Mouse (Mus musculus) embryonic facial prominence, embryonic 15.5 days (tissue): ENCODE measurements at regions not wholly inside any gene's neighbourhood (a gene's known extent, or its start where the extent isn't known, plus 50 kb on each side); places are given as distances from the start of the nearest gene placed in this dataset.

Source experiments
- ATAC-seq: fragments of 200-750 bp; cut with Nextera tagmentation; 2 replicates; pipeline ENCODE4 v1.8.0; 2017; ENCODE audit warnings: low read depth, moderate TSS enrichment; ENCODE audit not compliant: insufficient number of reproducible peaks, low FRiP score, low TSS enrichment
- H3K27ac ChIP-seq: fragments of 300-500 bp; sonication (generic); replicated peaks from 2 replicates; pipeline ENCODE4 v1.5.1; 2015; ENCODE audit warnings: mild to moderate bottlenecking, inconsistent platforms
- H3K27me3 ChIP-seq: fragments of 300-500 bp; sonication (generic); 2 replicates; pipeline ENCODE4 v1.6.1; 2015; ENCODE audit warnings: inconsistent platforms
- H3K36me3 ChIP-seq: fragments of 300-500 bp; sonication (generic); 2 replicates; pipeline ENCODE4 v1.6.1; 2015; ENCODE audit warnings: mild to moderate bottlenecking, inconsistent platforms
- H3K4me1 ChIP-seq: fragments of 300-500 bp; sonication (generic); 2 replicates; pipeline ENCODE4 v1.6.1; 2015; ENCODE audit warnings: inconsistent platforms
- H3K4me2 ChIP-seq: fragments of 300-500 bp; sonication (generic); replicated peaks from 2 replicates; pipeline ENCODE4 v1.6.1; 2015; ENCODE audit warnings: mild to moderate bottlenecking, inconsistent platforms
- H3K4me3 ChIP-seq: fragments of 300-500 bp; sonication (generic); replicated peaks from 2 replicates; pipeline ENCODE4 v1.5.1; 2015; ENCODE audit warnings: mild to moderate bottlenecking, inconsistent platforms
- H3K9ac ChIP-seq: fragments of 300-500 bp; sonication (generic); 2 replicates; pipeline ENCODE4 v1.6.1; 2015; ENCODE audit warnings: inconsistent platforms
- H3K9me3 ChIP-seq: fragments of 300-500 bp; sonication (generic); replicated peaks from 2 replicates; pipeline ENCODE4 v1.6.1; 2016; ENCODE audit warnings: inconsistent platforms
- WGBS: fragments of 180-500 bp; shearing (Covaris S2); methylation state at CpG from one replicate; pipeline ENCODE4 v1.1.7; 2015; 5-methylcytosine and 5-hydroxymethylcytosine counted together

GRCm38 (mm10) chr1:35720063-35720462, 348.1 kb upstream of the Hs6st1 start:
- H3K4me1 ChIP-seq: no peaks in the 10 kb centered on the region
- WGBS: 86% methylated on average over 3 of the region's 3 CpGs
- H3K9ac ChIP-seq: no peak overlapping the region
- H3K36me3 ChIP-seq: no peaks in the 10 kb centered on the region
- ATAC-seq: no peak
- no peaks in the 10 kb centered on the region for H3K27me3 ChIP-seq
- no peak overlapping the region for H3K4me2 ChIP-seq
- H3K4me3 ChIP-seq: no peak overlapping the region
- H3K9me3 ChIP-seq: no peaks in the 10 kb centered on the region
- no peak overlapping the region for H3K27ac ChIP-seq

DNA sequence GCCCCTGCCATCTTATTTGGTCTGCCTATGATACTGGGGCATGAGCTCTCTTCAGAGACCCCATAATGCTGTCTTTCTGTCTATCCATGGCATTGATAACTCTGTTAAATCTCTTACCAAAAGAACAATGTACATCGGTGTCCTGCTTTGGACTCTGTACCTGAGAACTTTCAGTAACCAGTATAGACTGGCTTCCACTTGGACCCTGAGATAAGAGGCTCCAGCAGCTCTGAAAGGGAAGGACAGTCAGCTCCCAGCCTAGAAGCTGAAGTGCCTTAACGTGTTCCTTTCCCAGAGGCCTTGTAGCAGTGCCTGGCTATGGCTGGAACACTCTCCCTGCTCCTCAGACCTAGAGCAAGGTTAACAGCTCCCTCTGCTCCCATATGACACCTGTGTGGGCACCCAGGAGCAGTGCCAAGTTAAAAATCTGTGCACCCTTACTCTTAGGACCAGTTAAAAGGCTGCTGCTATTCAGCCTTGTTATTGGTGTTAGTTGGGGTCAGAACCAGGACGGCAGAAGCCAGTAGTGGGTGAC, 343.8 kb upstream of the Hs6st1 start:
- no peak for ATAC-seq

DNA sequence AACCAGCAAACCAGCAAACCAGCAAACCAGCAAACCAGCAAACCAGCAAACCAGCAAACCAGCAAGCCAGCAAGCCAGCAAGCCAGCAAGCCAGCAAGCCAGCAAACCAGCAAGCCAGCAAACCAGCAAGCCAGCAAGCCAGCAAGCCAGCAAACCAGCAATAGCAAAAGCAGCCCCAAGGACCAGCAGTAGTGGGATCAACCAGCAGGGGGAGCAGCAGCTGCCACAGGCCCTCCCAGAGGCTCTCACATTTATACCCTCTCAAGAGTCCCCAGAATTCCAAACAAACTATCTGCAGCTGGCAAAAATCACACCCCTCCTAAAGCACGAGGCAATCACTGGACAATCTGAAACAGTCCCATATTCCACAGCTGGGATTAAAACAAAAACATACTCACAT, 341.6 kb upstream of the Hs6st1 start:
- H3K9ac ChIP-seq: no peak overlapping the region
- H3K36me3 ChIP-seq: no peaks in the 10 kb centered on the region
- H3K27me3 ChIP-seq: no peaks in the 10 kb centered on the region
- no peaks in the 10 kb centered on the region for H3K4me1 ChIP-seq
- WGBS: 0% methylated on average over 1 of the region's 1 CpGs
- H3K4me2 ChIP-seq: no peak overlapping the region
- H3K27ac ChIP-seq: no peak overlapping the region
- no peak overlapping the region for H3K4me3 ChIP-seq
- H3K9me3 ChIP-seq: no peaks in the 10 kb centered on the region
- ATAC-seq: no peak

More for the DNA sequence above, 343.8 kb upstream of the Hs6st1 start:
- no peak overlapping the region for H3K27ac ChIP-seq
- no peaks in the 10 kb centered on the region for H3K4me1 ChIP-seq
- H3K4me3 ChIP-seq: no peak overlapping the region
- no peak overlapping the region for H3K9ac ChIP-seq
- no peaks in the 10 kb centered on the region for H3K36me3 ChIP-seq
- H3K9me3 ChIP-seq: no peaks in the 10 kb centered on the region
- no peak overlapping the region for H3K4me2 ChIP-seq
- H3K27me3 ChIP-seq: no peaks in the 10 kb centered on the region
- WGBS: 75% methylated on average over 3 of the region's 3 CpGs

DNA sequence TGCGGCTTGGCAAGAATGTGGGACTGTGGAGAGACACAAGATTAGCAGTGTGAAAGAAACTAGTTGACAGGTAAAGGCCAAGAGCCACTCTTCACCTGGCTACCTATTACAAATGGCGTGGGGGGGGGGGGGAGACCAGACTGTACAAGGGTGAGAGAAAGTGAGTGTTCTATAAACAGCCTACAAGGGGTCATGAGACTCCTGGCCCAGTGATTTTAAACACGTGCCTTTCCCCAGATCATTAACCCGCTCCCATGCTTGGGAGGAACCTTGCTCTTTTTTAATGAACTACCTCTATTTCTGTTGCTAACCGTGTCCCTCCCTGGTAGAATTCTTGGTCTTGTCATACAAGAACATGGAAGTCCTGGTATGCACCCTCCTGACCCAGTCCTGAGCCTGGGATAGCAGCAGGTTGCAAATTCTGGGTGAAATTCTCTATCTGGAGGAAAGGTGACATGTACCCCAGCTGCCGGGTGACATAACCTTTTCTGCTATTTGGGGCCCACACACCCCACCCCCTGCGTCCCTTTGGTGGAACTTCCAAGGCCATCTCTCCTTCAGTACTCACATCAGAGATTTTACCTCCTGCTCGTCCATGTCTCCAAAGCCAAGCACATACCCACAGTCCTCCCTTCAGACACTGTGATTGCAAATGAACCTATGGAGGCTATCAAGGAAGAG, 340.8 kb upstream of the Hs6st1 start:
- Histone ChIP-seq H3K27ac (no peak overlapping the region), H3K4me2 (no peak overlapping the region), H3K36me3 (no peaks in the 10 kb centered on the region), H3K27me3 (no peaks in the 10 kb centered on the region), H3K9ac (no peak overlapping the region), H3K4me1 (no peaks in the 10 kb centered on the region), H3K4me3 (no peak overlapping the region), H3K9me3 (no peaks in the 10 kb centered on the region)
- 89% methylated on average over 8 of the region's 8 CpGs for WGBS
- no peak for ATAC-seq

DNA sequence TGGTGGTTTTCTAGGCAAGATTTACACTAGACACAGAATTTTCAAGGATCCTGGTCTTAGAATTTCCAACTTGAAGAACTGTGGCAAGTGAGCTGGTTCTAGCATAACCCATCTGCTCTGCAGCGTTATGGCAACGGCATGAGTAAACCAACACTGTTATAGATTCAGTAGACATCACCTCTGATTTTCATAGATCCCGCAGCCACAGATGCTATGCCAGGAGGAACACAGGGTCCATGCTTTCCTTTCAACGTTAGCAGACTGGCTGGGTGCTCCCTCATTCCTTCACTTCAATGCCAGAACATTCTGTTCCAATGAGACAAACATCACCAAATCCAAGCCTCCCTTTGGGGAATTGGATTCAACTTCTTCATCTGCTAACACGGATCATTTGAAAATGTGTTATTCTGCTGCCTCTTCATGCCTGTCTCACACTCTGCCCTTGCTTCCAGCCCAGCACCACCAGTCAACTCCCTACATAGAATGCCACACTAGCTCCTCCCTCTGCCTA, 338.4 kb upstream of the Hs6st1 start:
- Histone ChIP-seq H3K27ac (no peak overlapping the region), H3K9ac (no peak overlapping the region), H3K4me2 (no peak overlapping the region), H3K4me3 (no peak overlapping the region), H3K36me3 (no peaks in the 10 kb centered on the region), H3K4me1 (no peaks in the 10 kb centered on the region), H3K27me3 (no peaks in the 10 kb centered on the region), H3K9me3 (no peaks in the 10 kb centered on the region)
- 83% methylated on average over 5 of the region's 5 CpGs for WGBS
- no peak for ATAC-seq

GRCm38 (mm10) chr1:35730309-35730708, 337.9 kb upstream of the Hs6st1 start:
- H3K27me3 ChIP-seq: no peaks in the 10 kb centered on the region
- WGBS: 83% methylated on average over 4 of the region's 4 CpGs
- no peaks in the 10 kb centered on the region for H3K4me1 ChIP-seq
- H3K4me3 ChIP-seq: no peak overlapping the region
- H3K4me2 ChIP-seq: no peak overlapping the region
- no peaks in the 10 kb centered on the region for H3K9me3 ChIP-seq
- no peak overlapping the region for H3K27ac ChIP-seq
- ATAC-seq: no peak
- H3K9ac ChIP-seq: no peak overlapping the region
- H3K36me3 ChIP-seq: no peaks in the 10 kb centered on the region

DNA sequence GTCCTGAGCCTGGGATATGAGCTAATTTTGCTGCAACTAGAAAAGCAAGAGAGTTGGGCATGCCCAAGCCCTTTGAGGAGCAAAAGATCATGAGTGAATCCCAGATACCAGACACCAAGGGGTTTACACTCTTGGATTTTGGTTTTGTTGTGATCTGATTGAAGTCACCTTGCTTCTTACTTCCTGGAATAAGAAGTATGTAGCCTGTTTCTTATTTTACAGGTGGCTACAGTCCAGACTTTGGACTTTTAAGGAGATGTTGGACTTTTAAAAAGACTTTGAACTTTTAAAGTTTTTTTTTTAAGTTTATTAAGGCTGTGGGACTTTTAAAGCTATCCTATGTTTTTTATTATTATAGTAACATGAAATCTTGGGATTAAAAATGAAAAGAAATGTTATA, 332.0 kb upstream of the Hs6st1 start:
- Histone ChIP-seq H3K4me1 (no peaks in the 10 kb centered on the region), H3K9ac (no peak overlapping the region), H3K27ac (no peak overlapping the region), H3K27me3 (no peaks in the 10 kb centered on the region), H3K4me2 (no peak overlapping the region), H3K9me3 (no peaks in the 10 kb centered on the region), H3K4me3 (no peak overlapping the region), H3K36me3 (no peaks in the 10 kb centered on the region)
- ATAC-seq: no peak

- no peak overlapping the region for H3K4me2 ChIP-seq
- no peaks in the 10 kb centered on the region for H3K27me3 ChIP-seq
- no peak for ATAC-seq
- H3K36me3 ChIP-seq: no peaks in the 10 kb centered on the region
- no peak overlapping the region for H3K9ac ChIP-seq
- no peak overlapping the region for H3K27ac ChIP-seq
- 88% methylated on average over 7 of the region's 7 CpGs for WGBS
- no peaks in the 10 kb centered on the region for H3K4me1 ChIP-seq
- H3K9me3 ChIP-seq: no peaks in the 10 kb centered on the region
- H3K4me3 ChIP-seq: no peak overlapping the region
These were observed 318.6 kb upstream of the Hs6st1 start for GRCm38 (mm10) chr1:35749603-35750002.

- Histone ChIP-seq H3K36me3 (no peaks in the 10 kb centered on the region), H3K4me3 (no peak overlapping the region), H3K27ac (no peak overlapping the region), H3K4me2 (no peak overlapping the region), H3K27me3 (no peaks in the 10 kb centered on the region), H3K9me3 (no peaks in the 10 kb centered on the region), H3K4me1 (no peaks in the 10 kb centered on the region), H3K9ac (no peak overlapping the region)
- 23% methylated on average over 4 of the region's 4 CpGs for WGBS
- no peak for ATAC-seq
These were observed 318.1 kb upstream of the Hs6st1 start for GRCm38 (mm10) chr1:35750092-35750521.

DNA sequence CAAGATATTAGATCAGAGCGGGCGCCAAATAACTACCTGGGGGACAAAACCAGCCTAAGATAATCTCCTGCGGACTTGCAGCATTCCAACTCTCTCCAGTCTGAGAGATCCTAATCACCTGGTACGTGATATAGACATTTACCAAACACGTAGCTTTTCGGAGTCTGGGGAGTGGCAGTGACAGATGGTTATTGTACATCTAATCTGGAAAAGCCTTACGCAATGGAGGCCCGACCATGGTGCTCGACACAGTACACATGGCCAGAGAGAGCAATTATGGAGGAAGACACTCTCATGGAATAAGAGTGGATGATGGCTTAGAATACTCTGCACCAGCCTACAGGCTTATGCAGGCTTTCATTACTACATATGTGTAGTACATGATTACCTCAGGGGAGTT, 315.6 kb upstream of the Hs6st1 start:
- Histone ChIP-seq H3K9me3 (no peaks in the 10 kb centered on the region), H3K27ac (no peak overlapping the region), H3K9ac (no peak overlapping the region), H3K4me3 (no peak overlapping the region), H3K27me3 (no peaks in the 10 kb centered on the region), H3K4me1 (no peaks in the 10 kb centered on the region), H3K36me3 (no peaks in the 10 kb centered on the region), H3K4me2 (no peak overlapping the region)
- no peak for ATAC-seq
- 81% methylated on average over 9 of the region's 9 CpGs for WGBS

DNA sequence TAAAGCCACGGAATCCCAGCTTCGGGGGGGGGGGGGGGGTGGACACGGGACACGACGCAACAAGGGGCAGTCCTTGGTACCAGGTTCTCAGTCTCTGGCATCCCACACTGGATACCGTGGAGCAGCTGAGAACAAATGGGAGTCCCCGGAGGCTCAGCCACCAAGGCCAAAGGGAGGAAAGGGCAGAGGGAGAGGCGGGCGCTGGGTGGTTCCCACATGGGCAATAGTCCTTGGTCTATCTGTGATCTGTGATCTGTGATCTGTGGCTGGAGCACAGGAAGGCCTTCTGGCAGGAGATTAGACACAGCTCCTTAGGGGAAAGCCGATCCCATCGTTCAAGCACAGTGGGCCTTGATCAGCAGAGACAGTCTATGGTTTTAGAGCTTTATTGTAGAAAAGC, 314.0 kb upstream of the Hs6st1 start:
- 69% methylated on average over 11 of the region's 11 CpGs for WGBS
- Histone ChIP-seq H3K4me2 (no peak overlapping the region), H3K27ac (no peak overlapping the region), H3K4me1 (peaks cover 9% of the 10 kb centered on the region), H3K36me3 (no peaks in the 10 kb centered on the region), H3K9me3 (no peaks in the 10 kb centered on the region), H3K27me3 (no peaks in the 10 kb centered on the region), H3K4me3 (no peak overlapping the region), H3K9ac (no peak overlapping the region)
- ATAC-seq: no peak

DNA sequence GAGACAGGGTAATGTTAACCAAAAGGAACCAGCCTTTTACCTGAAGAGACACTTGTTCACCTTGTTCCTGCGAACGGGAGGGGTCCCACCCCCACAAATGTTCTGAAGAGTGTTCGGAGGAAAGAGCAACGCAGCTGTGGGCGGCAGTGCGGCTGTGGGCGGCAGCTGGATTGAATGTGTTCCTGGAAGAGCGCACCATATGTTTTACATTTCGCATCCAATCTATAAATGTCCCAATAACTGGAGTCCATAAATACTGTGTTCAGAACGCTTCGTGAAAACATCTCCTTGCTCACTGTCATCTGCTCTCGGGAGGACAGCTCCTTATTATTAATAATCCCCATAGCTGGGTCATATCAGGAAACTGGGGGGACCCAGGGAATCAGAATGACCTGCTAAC, 309.2 kb upstream of the Hs6st1 start:
- H3K27ac ChIP-seq: peak overlapping the region; percentile 23
- H3K4me3 ChIP-seq: no peak overlapping the region
- no peak for ATAC-seq
- H3K9me3 ChIP-seq: no peaks in the 10 kb centered on the region
- H3K36me3 ChIP-seq: no peaks in the 10 kb centered on the region
- no peak overlapping the region for H3K9ac ChIP-seq
- peaks cover 15% of the 10 kb centered on the region for H3K4me1 ChIP-seq
- WGBS: 40% methylated on average over 12 of the region's 12 CpGs
- H3K4me2 ChIP-seq: no peak overlapping the region; the same call in 1 of the 2 replicates
- no peaks in the 10 kb centered on the region for H3K27me3 ChIP-seq
